Mouse (Mus musculus) olfactory bulb, adult 2 months (tissue): ENCODE measurements around the gene Cdh4.

Experiments used
- CTCF ChIP-seq: fragments of 200-500 bp; IDR thresholded peaks from 2 replicates; pipeline ENCODE4 v1.5.1; 2012; ENCODE audit warnings: low read depth, mild to moderate bottlenecking, low read length, moderate library complexity; ENCODE audit not compliant: insufficient read depth
- POLR2A ChIP-seq: fragments of 200-500 bp; IDR thresholded peaks from 2 replicates; pipeline ENCODE4 v1.6.1; 2012; ENCODE audit warnings: mild to moderate bottlenecking, low read depth, low read length, moderate library complexity; ENCODE audit not compliant: insufficient read depth

DNA sequence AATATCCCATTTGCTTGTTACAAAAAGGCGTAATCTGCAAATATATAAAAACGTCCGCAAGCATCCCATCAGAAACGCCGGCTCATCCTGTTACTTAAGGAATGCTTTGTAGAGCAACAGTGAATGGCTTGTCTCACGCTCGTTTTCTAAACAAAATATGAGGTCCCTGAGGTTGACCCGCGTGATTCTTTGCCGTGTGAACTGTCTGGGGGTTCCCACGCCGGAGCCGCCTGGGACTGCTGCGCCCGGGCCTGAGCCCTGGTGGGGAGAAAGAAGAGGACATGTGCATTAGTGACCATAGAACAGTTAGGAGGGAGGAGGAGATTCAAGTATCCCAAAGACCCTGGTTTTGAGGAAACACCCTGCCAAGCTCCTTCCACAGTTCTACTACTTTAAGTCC is 471.1 kb downstream of the Cdh4 start:
- TF ChIP-seq POLR2A (no peak), CTCF (no peak)
